Mouse (Mus musculus) megakaryocyte, embryonic 14.5 days (primary cell): Measurements from ENCODE around the gene Map2. TPM values are rescaled to one million over a fixed set of nuclear protein-coding genes. Genes with fewer than 3 reads are reported as not detected.

Experiments used
- H3K27me3 ChIP-seq: replicated peaks from 2 replicates; pipeline ENCODE3; 2012; ENCODE audit warnings: inconsistent platforms
- H3K36me3 ChIP-seq: replicated peaks from 2 replicates; pipeline ENCODE3; 2012; ENCODE audit warnings: low read length, inconsistent platforms, mixed read lengths
- H3K4me1 ChIP-seq: 2 replicates; pipeline ENCODE4 v1.6.1; 2012; ENCODE audit warnings: inconsistent platforms
- H3K4me3 ChIP-seq: replicated peaks from 2 replicates; pipeline ENCODE3; 2012; ENCODE audit warnings: moderate library complexity, mild to moderate bottlenecking, inconsistent platforms
- H3K9me3 ChIP-seq: 2 replicates; pipeline ENCODE4 v1.6.1; 2012; ENCODE audit warnings: inconsistent platforms
- FLI1 ChIP-seq: IDR thresholded peaks from 2 replicates; pipeline ENCODE4 v1.6.1; 2012; ENCODE audit warnings: low read length, inconsistent platforms, mixed read lengths
- GATA1 ChIP-seq: IDR thresholded peaks from 3 replicates; pipeline ENCODE4 v1.6.1; 2012; ENCODE audit warnings: mixed read lengths, low read length, inconsistent platforms, borderline replicate concordance
- polyA plus RNA-seq: library from polyadenylated mRNA; stranded (reverse); fragments of >175 nt; gene quantifications from 2 replicates; pipeline ENCODE4 v1.2.3, GENCODE M21; 2012; ENCODE audit warnings: low replicate concordance; ENCODE audit not compliant: insufficient read depth

Map2 gene
- polyA plus RNA-seq, 1 experiment: not detected

GRCm38 (mm10) chr1:66468704-66469020 is 293.6 kb downstream of the Map2 start:
- Histone ChIP-seq H3K4me3 (no peak overlapping the region), H3K9me3 (no peaks in the 10 kb centered on the region)
- TF ChIP-seq FLI1 (no peak), GATA1 (no peak)

DNA sequence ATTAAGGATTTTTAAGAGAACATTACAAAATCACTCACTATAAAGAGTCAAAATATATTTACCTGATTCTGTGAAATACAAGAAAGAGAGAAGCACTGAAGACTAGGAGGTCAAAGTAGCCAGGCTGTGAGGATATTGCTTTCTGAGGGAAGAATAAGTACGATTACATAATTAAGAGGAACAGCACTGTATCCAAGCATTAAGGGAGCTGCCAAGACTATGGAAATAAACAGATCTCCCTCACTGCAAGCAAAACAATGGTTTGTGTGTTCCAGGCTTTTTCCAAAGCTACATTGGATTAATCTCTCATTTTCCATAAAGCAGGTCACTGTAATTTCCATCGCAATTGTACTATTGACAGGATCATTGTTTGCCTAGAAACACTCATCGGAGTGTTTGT is 307.7 kb downstream of the Map2 start:
- TF ChIP-seq GATA1: no peak
- no peak for TF ChIP-seq FLI1
- Histone ChIP-seq H3K36me3 (no peaks in the 10 kb centered on the region), H3K27me3 (no peaks in the 10 kb centered on the region), H3K4me1 (no peaks in the 10 kb centered on the region), H3K4me3 (no peak overlapping the region), H3K9me3 (no peaks in the 10 kb centered on the region)

More at GRCm38 (mm10) chr1:66468704-66469020, 293.6 kb downstream of the Map2 start:
- Histone ChIP-seq H3K4me1 (peaks cover 8% of the 10 kb centered on the region; the same call in 1 of the 2 replicates), H3K36me3 (no peaks in the 10 kb centered on the region), H3K27me3 (peaks cover 15% of the 10 kb centered on the region)

Other genes with a start within 250 kb of the Map2 start
- gene Crygf, start 248.8 kb upstream of the Map2 start, polyA plus RNA-seq: not detected in 2 replicates